Mouse (Mus musculus) heart, adult 2 months (tissue): Measurements from ENCODE around the gene Inhbb. TPM values are rescaled to one million over a fixed set of nuclear protein-coding genes. Genes with fewer than 3 reads are reported as not detected.

Experiments used
- DNase-seq, 2 experiments: peaks; one replicate each; pipeline ENCODE4 v3.0.0; 2021
- H3K27ac ChIP-seq: fragments of 200-600 bp; 2 replicates; pipeline ENCODE4 v1.8.1; 2022
- H3K27me3 ChIP-seq: fragments of 200-500 bp; 2 replicates; pipeline ENCODE4 v1.6.1; 2012; ENCODE audit warnings: mild to moderate bottlenecking, low read length, inconsistent platforms, mixed read lengths; ENCODE audit not compliant: control insufficient read depth, insufficient read depth
- H3K36me3 ChIP-seq: fragments of 200-500 bp; 2 replicates; pipeline ENCODE4 v1.6.1; 2012; ENCODE audit warnings: low read length, inconsistent platforms; ENCODE audit not compliant: control insufficient read depth, insufficient read depth
- H3K4me1 ChIP-seq: fragments of 200-500 bp; 2 replicates; pipeline ENCODE4 v1.6.1; 2011; ENCODE audit warnings: low read length; ENCODE audit not compliant: control insufficient read depth, insufficient read depth
- H3K4me3 ChIP-seq: fragments of 200-600 bp; 2 replicates; pipeline ENCODE4 v1.8.1; 2022
- H3K79me2 ChIP-seq: fragments of 200-500 bp; replicated peaks from 2 replicates; pipeline ENCODE4 v1.6.1; 2012; ENCODE audit warnings: mild to moderate bottlenecking, inconsistent platforms, low read length, moderate library complexity, mixed read lengths; ENCODE audit not compliant: control insufficient read depth, insufficient read depth
- H3K9ac ChIP-seq: fragments of 200-500 bp; 2 replicates; pipeline ENCODE4 v1.6.1; 2012; ENCODE audit warnings: low read depth, mild to moderate bottlenecking, control low read depth, inconsistent platforms, low read length, mixed read lengths
- CTCF ChIP-seq: fragments of 200-600 bp; IDR thresholded peaks from 2 replicates; pipeline ENCODE4 v1.8.1; 2022; ENCODE audit warnings: antibody characterized with exemption, mild to moderate bottlenecking, moderate library complexity
- EP300 ChIP-seq: fragments of 200-500 bp; IDR thresholded peaks from 2 replicates; pipeline ENCODE4 v1.6.1; 2011; ENCODE audit warnings: low read depth, low read length, control low read depth; ENCODE audit not compliant: insufficient read depth
- POLR2A ChIP-seq: fragments of 200-500 bp; IDR thresholded peaks from 2 replicates; pipeline ENCODE4 v1.6.1; 2011; ENCODE audit warnings: mild to moderate bottlenecking, low read depth, low read length, control low read depth; ENCODE audit not compliant: insufficient read depth
- WGBS: fragments of 180-500 bp; shearing (Covaris S2); methylation state at CpG from one replicate; pipeline ENCODE4 v1.1.7; 2018; 5-methylcytosine and 5-hydroxymethylcytosine counted together
- intact Hi-C: fragments of 180-260 bp; cut with DNase I; formaldehyde crosslinking; loops from one replicate; pipeline ENCODE4 v1.15.1; 2025
- polyA plus RNA-seq: library from polyadenylated mRNA; depleted of rRNA; stranded (reverse); fragments of >200 nt; gene quantifications from 2 replicates; pipeline ENCODE4 v1.2.3, GENCODE M21; 2012; rRNA removed
- total RNA-seq, 2 experiments: library from RNA; stranded (reverse); gene quantifications; 2 replicates each; pipeline ENCODE4 v1.2.3; 2021

Gene Inhbb
- total and polyA plus RNA-seq, 3 experiments, result 0.99 to 2.2 (median 1.1) TPM

- no peaks in the 10 kb centered on the region; the same call in 1 of the 2 replicates for H3K4me1 ChIP-seq
- intact Hi-C loops, result loop anchor here (5.0 kb wide), 1 partner anchor 64 kb away; no protein-coding TSS in a partner anchor
- H3K4me3 ChIP-seq, result no peak overlapping the region
- H3K27ac ChIP-seq, result no peak overlapping the region
- no peak for DNase-seq
- no peaks in the 10 kb centered on the region for H3K27me3 ChIP-seq
- H3K36me3 ChIP-seq, result no peaks in the 10 kb centered on the region
- no peaks in the 10 kb centered on the region for H3K79me2 ChIP-seq
- H3K9ac ChIP-seq, result no peak overlapping the region
- WGBS, result 61% methylated on average over 3 of the region's 3 CpGs
- no peak for TF ChIP-seq EP300
- TF ChIP-seq POLR2A, result no peak
- TF ChIP-seq CTCF, result no peak
These were observed 35.7 kb downstream of the Inhbb start for GRCm38 (mm10) chr1:119386306-119386705.

GRCm38 (mm10) chr1:119383916-119384315 is 38.1 kb downstream of the Inhbb start:
- Histone ChIP-seq H3K79me2 (no peaks in the 10 kb centered on the region), H3K27me3 (no peaks in the 10 kb centered on the region), H3K9ac (no peak overlapping the region), H3K4me3 (no peak overlapping the region), H3K27ac (no peak overlapping the region), H3K36me3 (no peaks in the 10 kb centered on the region), H3K4me1 (no peaks in the 10 kb centered on the region)
- 52% methylated on average over 10 of the region's 10 CpGs for WGBS
- intact Hi-C loops, result no loop called here
- no peak for TF ChIP-seq EP300
- TF ChIP-seq CTCF, result no peak
- TF ChIP-seq POLR2A, result no peak
- DNase-seq, result no peak

- intact Hi-C loops, result no loop called here
- no peaks in the 10 kb centered on the region for H3K27me3 ChIP-seq
These were observed 41.4 kb downstream of the Inhbb start for GRCm38 (mm10) chr1:119380609-119381008.

GRCm38 (mm10) chr1:119375376-119375775 is 46.7 kb downstream of the Inhbb start:
- Histone ChIP-seq H3K27ac (no peak overlapping the region), H3K4me1 (no peaks in the 10 kb centered on the region), H3K79me2 (no peaks in the 10 kb centered on the region), H3K27me3 (no peaks in the 10 kb centered on the region), H3K9ac (no peak overlapping the region), H3K36me3 (no peaks in the 10 kb centered on the region), H3K4me3 (no peak overlapping the region)
- intact Hi-C loops, result no loop called here
- DNase-seq, result no peak
- TF ChIP-seq EP300 (no peak), CTCF (no peak), POLR2A (no peak)
- WGBS, result 66% methylated on average over 5 of the region's 5 CpGs

More at GRCm38 (mm10) chr1:119380609-119381008, 41.4 kb downstream of the Inhbb start:
- Histone ChIP-seq H3K4me1 (no peaks in the 10 kb centered on the region), H3K27ac (no peak overlapping the region), H3K4me3 (no peak overlapping the region), H3K79me2 (no peaks in the 10 kb centered on the region), H3K36me3 (no peaks in the 10 kb centered on the region), H3K9ac (no peak overlapping the region)
- no peak for DNase-seq
- no peak for TF ChIP-seq POLR2A
- TF ChIP-seq CTCF, result no peak
- no peak for TF ChIP-seq EP300
- 89% methylated on average over 4 of the region's 4 CpGs for WGBS

GRCm38 (mm10) chr1:119367546-119367945 is 54.5 kb downstream of the Inhbb start:
- H3K4me3 ChIP-seq, result no peak overlapping the region

GRCm38 (mm10) chr1:119366315-119366714 is 55.7 kb downstream of the Inhbb start:
- Histone ChIP-seq H3K27ac (no peak overlapping the region), H3K4me1 (no peaks in the 10 kb centered on the region), H3K79me2 (no peaks in the 10 kb centered on the region), H3K4me3 (no peak overlapping the region), H3K36me3 (no peaks in the 10 kb centered on the region), H3K9ac (no peak overlapping the region), H3K27me3 (no peaks in the 10 kb centered on the region)
- no peak for TF ChIP-seq POLR2A
- TF ChIP-seq EP300, result no peak
- TF ChIP-seq CTCF, result no peak
- DNase-seq, result no peak
- 67% methylated on average over 6 of the region's 6 CpGs for WGBS
- intact Hi-C loops, result no loop called here

More at GRCm38 (mm10) chr1:119367546-119367945, 54.5 kb downstream of the Inhbb start:
- TF ChIP-seq CTCF, result no peak
- TF ChIP-seq EP300, result no peak
- no peak for TF ChIP-seq POLR2A
- H3K9ac ChIP-seq, result no peak overlapping the region
- intact Hi-C loops, result no loop called here
- H3K79me2 ChIP-seq, result no peaks in the 10 kb centered on the region
- 84% methylated on average over 12 of the region's 12 CpGs for WGBS
- H3K4me1 ChIP-seq, result no peaks in the 10 kb centered on the region
- DNase-seq, result no peak
- H3K36me3 ChIP-seq, result no peaks in the 10 kb centered on the region
- no peaks in the 10 kb centered on the region for H3K27me3 ChIP-seq
- no peak overlapping the region for H3K27ac ChIP-seq

Other genes starting within 250 kb of the Inhbb start
- 10 to 100 TPM; 26.9 to 30.1 TPM for gene Ralb, start 82.5 kb upstream of the Inhbb start, total RNA-seq
- gene Ralb, start 82.5 kb upstream of the Inhbb start, polyA plus RNA-seq, result 23.1 and 29.1 TPM in 2 replicates
- 10 to 100 TPM; 14.8 to 15.8 TPM for gene Tmem185b, start 103.9 kb upstream of the Inhbb start, total RNA-seq
- 14.2 and 15.1 TPM in 2 replicates for gene Tmem185b, start 103.9 kb upstream of the Inhbb start, polyA plus RNA-seq
- gene Epb41l5, start 226.8 kb upstream of the Inhbb start, total RNA-seq, result 1 to 10 TPM; 3.8 to 5.8 TPM
- gene Epb41l5, start 226.8 kb upstream of the Inhbb start, polyA plus RNA-seq, result 2.1 and 4.0 TPM in 2 replicates